Mouse (Mus musculus): ENCODE data around the gene Kpna6. TPM values are rescaled to one million over a fixed set of nuclear protein-coding genes. Genes with fewer than 3 reads are reported as not detected.

Gene Kpna6
- total and polyA plus RNA-seq, 3 experiments: 15.9 to 66.5 (median 19.6) TPM

DNA sequence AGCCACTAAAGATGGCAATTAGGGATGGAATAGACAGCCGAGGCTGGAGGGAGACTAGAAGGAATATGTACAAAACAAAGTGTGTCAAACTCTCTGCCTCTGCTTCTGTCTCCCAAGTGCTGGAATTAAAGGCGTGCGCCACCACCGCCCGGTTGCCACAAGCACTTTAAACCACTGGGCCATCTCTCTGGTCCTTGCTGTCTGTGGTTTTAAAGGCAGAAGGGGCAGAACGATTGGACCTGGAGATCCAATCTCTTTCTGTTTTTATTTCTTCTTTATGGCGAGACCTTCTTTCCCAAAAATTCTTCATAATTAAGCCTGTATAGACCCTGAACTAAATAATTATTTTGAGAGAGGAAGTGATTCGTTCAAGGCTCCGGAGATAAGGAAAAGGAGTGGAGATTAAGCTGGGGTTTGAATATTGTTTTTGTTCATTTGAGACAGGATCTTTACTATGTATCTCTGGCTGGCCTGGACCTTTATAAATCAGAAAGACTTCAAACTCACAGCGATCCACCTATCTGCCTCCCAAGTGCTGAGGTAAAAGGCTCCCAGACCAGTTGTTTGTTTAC lies 397 bp upstream of the Kpna6 start (continued):
- no peak for TF ChIP-seq SMC3 (IDR thresholded peaks at IDR 0.05; ENCODE audit: low read depth, low read length)
- no peak for TF ChIP-seq ZKSCAN1 (IDR thresholded peaks at IDR 0.05; ENCODE audit: low read depth, low read length)
- no peak for TF ChIP-seq MEF2A (IDR thresholded peaks at IDR 0.05; ENCODE audit: extremely low read depth, insufficient replicate concordance, low read depth, low read length, poor library complexity, severe bottlenecking)
- no peak for TF ChIP-seq JUND (IDR thresholded peaks at IDR 0.05; ENCODE audit: low read depth, low read length)
- peak; percentile 86 for TF ChIP-seq RCOR1 (IDR thresholded peaks at IDR 0.05; ENCODE audit: low read depth, low read length)
- TF ChIP-seq TCF12 (IDR thresholded peaks at IDR 0.05; ENCODE audit: low read depth, low read length): 0 out of 2 replicates have a peak, but pooled peaks have one; percentile 28
- TF ChIP-seq TBP (IDR thresholded peaks at IDR 0.05; ENCODE audit: low read depth, low read length): no peak
- no peak for TF ChIP-seq NELFE (IDR thresholded peaks at IDR 0.05; ENCODE audit: low read depth, low read length)
- peak; percentile 8; the same call in 1 of the 2 replicates for TF ChIP-seq SIN3A (IDR thresholded peaks at IDR 0.05; ENCODE audit: low read length)
- no peak for TF ChIP-seq CTCF (IDR thresholded peaks at IDR 0.05 in 2 of 3, conservative IDR thresholded peaks at IDR 0.05 in 1 of 3; ENCODE audit: control insufficient read depth in 1 of 3, insufficient read depth in 1 of 3, low read depth in 2 of 3, low read length in 3 of 3, poor library complexity in 1 of 3, severe bottlenecking in 1 of 3)
- TF ChIP-seq CHD1 (IDR thresholded peaks at IDR 0.05; ENCODE audit: low read depth, low read length): 0 out of 2 replicates have a peak, but pooled peaks have one; percentile 36
- no peak for TF ChIP-seq GABPA (IDR thresholded peaks at IDR 0.05; ENCODE audit: low read depth, low read length)

DNA sequence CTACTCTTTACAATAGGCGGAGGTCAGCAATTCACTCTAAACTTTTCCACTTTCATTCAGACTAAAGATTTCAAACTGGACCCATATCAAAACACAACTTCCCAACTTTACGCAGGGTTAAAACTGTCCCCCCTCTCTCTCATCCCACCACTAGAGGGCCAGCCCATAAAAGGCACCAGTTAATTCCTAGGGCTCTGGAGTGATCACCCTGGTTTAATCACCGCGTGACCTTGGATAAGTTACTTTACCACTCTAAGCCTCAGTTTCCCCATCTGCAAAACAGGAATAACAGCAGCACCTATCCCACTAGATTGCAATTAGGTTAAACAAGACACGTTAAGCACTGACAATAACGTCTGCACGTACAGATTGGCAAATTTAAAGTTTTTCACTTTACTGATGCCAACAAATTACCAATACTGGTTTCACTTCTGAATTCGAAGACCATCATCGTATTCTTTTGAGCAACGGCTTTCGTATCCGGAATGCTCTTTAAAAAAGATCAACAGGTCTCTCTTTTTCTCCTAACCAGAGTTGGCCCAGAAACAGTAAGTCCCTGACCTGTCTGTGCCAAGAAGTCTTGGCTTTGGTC lies 980 bp downstream of the Kpna6 start:
- Histone ChIP-seq H3K4me3 (ENCODE audit: control insufficient read depth in 1 of 2, insufficient read depth in 1 of 2, low read depth in 2 of 2, low read length in 2 of 2) (peak overlapping the region; percentile 77 to 98), H3K27ac (ENCODE audit: control insufficient read depth, low read depth, low read length) (peak overlapping the region; percentile 67), H3K36me3 (ENCODE audit: control insufficient read depth in 1 of 2, insufficient read depth in 2 of 2, low read length in 2 of 2) (peaks cover 0 to 9% of the 10 kb centered on the region in 2 experiments; a peak in 2 of 4 replicates), H3K79me2 (ENCODE audit: control insufficient read depth, insufficient read depth, low read length, poor library complexity) (peaks cover 25% of the 10 kb centered on the region), H3K27me3 (ENCODE audit: control insufficient read depth in 1 of 2, insufficient read depth in 2 of 2, low read length in 2 of 2) (no peaks in the 10 kb centered on the region), H3K9ac (ENCODE audit: control insufficient read depth, low read depth, low read length, poor library complexity, severe bottlenecking) (peak overlapping the region; percentile 95), H3K4me1 (ENCODE audit: control insufficient read depth in 1 of 2, insufficient read depth in 2 of 2, low read length in 2 of 2) (peaks cover 8 to 11% of the 10 kb centered on the region in 2 experiments), H3K9me3 (replicated peaks; ENCODE audit: insufficient read depth, low read length) (no peaks in the 10 kb centered on the region)
- peak; percentile 84 for DNase-seq (ENCODE audit: low read depth, low spot score)
- TF ChIP-seq RAD21 (IDR thresholded peaks at IDR 0.05; ENCODE audit: low read depth, low read length): peak; percentile 40
- TF ChIP-seq TAL1 (IDR thresholded peaks at IDR 0.05; ENCODE audit: low read length): no peak
- TF ChIP-seq CHD2 (IDR thresholded peaks at IDR 0.05; ENCODE audit: low read length): no peak
- TF ChIP-seq MAFK (IDR thresholded peaks at IDR 0.05; ENCODE audit: borderline replicate concordance, low read depth, low read length): no peak
- TF ChIP-seq EP300 (IDR thresholded peaks at IDR 0.05; ENCODE audit: low read depth in 1 of 2, low read length in 2 of 2): no peak
- no peak for TF ChIP-seq ZKSCAN1 (IDR thresholded peaks at IDR 0.05; ENCODE audit: low read depth, low read length)
- no peak for TF ChIP-seq POLR2A (IDR thresholded peaks at IDR 0.05; ENCODE audit: control insufficient read depth in 1 of 2, insufficient read depth in 1 of 2, low read depth in 1 of 2, low read length in 2 of 2, poor library complexity in 1 of 2)
- TF ChIP-seq UBTF (IDR thresholded peaks at IDR 0.05; ENCODE audit: borderline replicate concordance, insufficient read depth, low read depth, low read length): no peak
- peak; percentile 55; the same call in 1 of the 2 replicates for TF ChIP-seq TBP (IDR thresholded peaks at IDR 0.05; ENCODE audit: low read depth, low read length)
- TF ChIP-seq ZNF384 (IDR thresholded peaks at IDR 0.05; ENCODE audit: low read depth, low read length): no peak
- TF ChIP-seq MXI1 (IDR thresholded peaks at IDR 0.05; ENCODE audit: low read depth, low read length): peak; percentile 80
- TF ChIP-seq BHLHE40 (IDR thresholded peaks at IDR 0.05; ENCODE audit: borderline replicate concordance, low read depth, low read length): no peak; the same call in 1 of the 2 replicates
- TF ChIP-seq E2F4 (IDR thresholded peaks at IDR 0.05; ENCODE audit: borderline replicate concordance, low read depth, low read length): no peak
- TF ChIP-seq MAZ (IDR thresholded peaks at IDR 0.05; ENCODE audit: low read depth, low read length): no peak
- TF ChIP-seq USF2 (IDR thresholded peaks at IDR 0.05; ENCODE audit: borderline replicate concordance in 1 of 2, insufficient read depth in 1 of 2, low read depth in 1 of 2, low read length in 2 of 2): no peak
- TF ChIP-seq KAT2A (conservative IDR thresholded peaks at IDR 0.05; ENCODE audit: low read depth, low read length): no peak
- peak; percentile 14; the same call in 1 of the 2 replicates for TF ChIP-seq ZC3H11A (IDR thresholded peaks at IDR 0.05; ENCODE audit: low read depth, low read length)
- no peak for TF ChIP-seq ELF1 (IDR thresholded peaks at IDR 0.05; ENCODE audit: low read depth, low read length)
- TF ChIP-seq MYC (IDR thresholded peaks at IDR 0.05; ENCODE audit: low read depth, low read length): peak; percentile 66
- TF ChIP-seq NELFE (IDR thresholded peaks at IDR 0.05; ENCODE audit: low read depth, low read length): 0 out of 2 replicates have a peak, but pooled peaks have one; percentile 7
- no peak for TF ChIP-seq POLR2AphosphoS5 (IDR thresholded peaks at IDR 0.05; ENCODE audit: borderline replicate concordance, low read depth, low read length)
- no peak for TF ChIP-seq JUND (IDR thresholded peaks at IDR 0.05; ENCODE audit: low read depth, low read length)
- TF ChIP-seq ETS1 (IDR thresholded peaks at IDR 0.05; ENCODE audit: low read depth, low read length): no peak
- TF ChIP-seq CTCF (IDR thresholded peaks at IDR 0.05 in 2 of 3, conservative IDR thresholded peaks at IDR 0.05 in 1 of 3; ENCODE audit: control insufficient read depth in 1 of 3, insufficient read depth in 1 of 3, low read depth in 2 of 3, low read length in 3 of 3, poor library complexity in 1 of 3, severe bottlenecking in 1 of 3): peak; percentile 64 to 90 (median 82)
- TF ChIP-seq TCF12 (IDR thresholded peaks at IDR 0.05; ENCODE audit: low read depth, low read length): no peak
- peak; percentile 63 for TF ChIP-seq SMC3 (IDR thresholded peaks at IDR 0.05; ENCODE audit: low read depth, low read length)
- no peak for TF ChIP-seq RCOR1 (IDR thresholded peaks at IDR 0.05; ENCODE audit: low read depth, low read length)

Data from MEL (cell line).